Mouse (Mus musculus): ENCODE data around the gene Dapk2. TPM values are rescaled to one million over a fixed set of nuclear protein-coding genes. Genes with fewer than 3 reads are reported as not detected.
"Not testable (repeated sequence)": the region's sequence is repeated elsewhere in the genome, so short reads cannot be mapped to it uniquely, and the experiment has no call there.

Gene Dapk2
- total RNA-seq, 2 experiments from 2014 or later = 0.31 to 0.58 TPM

DNA sequence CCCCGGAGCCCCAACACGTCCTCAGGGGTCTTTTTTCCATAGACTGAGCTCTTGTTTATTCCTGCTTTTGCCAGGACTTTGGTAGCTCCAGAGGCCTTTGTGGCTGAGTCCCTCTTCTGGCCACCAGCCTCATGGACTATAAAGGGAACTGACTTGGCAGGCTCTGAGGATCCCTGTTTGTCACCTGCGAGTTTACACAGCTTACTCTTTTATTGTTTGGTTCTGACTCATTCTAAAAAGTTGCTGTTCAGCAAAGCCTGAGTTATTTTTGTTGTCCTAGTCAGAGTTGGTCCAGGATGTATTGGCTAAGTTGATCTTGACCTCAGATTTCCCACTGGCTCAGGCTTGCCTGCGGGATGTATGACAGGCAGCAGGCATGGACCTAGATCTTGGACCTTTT, 112.0 kb downstream of the Dapk2 start:
- ATAC-seq (replicated peaks; ENCODE audit: poor library complexity, severe bottlenecking) = no peak

DNA sequence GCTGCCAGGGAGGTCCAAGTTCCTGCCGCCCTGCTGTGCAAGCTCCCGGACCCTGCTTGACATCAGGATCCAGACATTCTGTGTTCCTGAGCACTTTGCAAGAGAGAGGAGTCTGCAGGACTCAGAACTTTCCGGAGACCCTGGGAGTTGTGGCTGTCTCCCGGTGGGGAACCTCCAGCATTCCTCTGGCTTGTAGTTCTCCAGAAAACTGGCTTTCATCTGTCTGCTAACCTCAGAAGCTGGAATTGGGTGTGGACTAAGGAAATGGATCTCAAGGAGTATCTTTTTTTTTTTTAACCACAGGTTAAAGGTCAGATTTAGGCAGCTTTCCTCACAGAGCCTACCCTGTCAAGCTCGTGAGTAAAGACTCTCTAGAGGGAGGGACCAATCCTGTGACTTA, 113.7 kb downstream of the Dapk2 start:
- ATAC-seq (replicated peaks; ENCODE audit: poor library complexity, severe bottlenecking) = no peak

DNA sequence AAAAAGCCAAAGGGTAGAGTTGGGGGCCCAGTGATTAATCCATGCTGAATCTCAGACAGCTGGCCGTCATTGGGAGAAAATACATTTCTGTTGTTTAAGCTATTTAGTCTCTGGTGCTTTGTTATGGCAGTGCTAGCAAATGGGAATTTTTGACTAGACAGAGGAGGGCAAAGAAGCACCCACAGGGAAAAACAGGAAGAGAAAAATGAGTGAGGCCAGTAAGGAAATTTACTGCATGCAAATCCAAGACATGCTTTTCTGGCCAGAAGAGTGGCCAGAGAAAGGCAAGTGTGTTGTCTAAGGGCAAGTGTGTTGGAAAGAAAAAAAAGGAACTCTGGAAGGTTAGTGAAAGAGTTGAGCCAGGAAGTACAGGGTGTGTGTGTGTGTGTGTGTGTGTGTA, 115.6 kb downstream of the Dapk2 start:
- no peak for ATAC-seq (replicated peaks; ENCODE audit: poor library complexity, severe bottlenecking)

DNA sequence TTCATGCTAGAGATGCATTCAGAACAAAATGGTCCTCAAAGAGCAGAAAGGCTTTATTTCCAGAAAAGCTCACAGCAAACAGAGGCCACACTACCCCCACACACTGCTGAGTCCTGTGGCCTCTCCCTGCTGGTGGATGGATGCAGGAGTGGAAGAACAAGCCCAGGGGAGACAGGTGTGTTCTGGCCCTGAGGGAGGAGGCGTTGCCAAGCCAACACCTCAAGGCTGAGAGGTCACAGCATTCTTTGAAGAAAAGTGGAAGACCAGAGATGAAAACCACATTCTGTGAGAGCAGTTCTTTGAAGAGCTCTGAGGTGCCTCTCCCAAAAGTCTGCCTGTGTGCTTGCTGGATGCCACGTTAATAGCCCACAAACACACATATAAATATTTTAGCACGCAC, 116.6 kb downstream of the Dapk2 start:
- ATAC-seq (replicated peaks; ENCODE audit: poor library complexity, severe bottlenecking) = no peak

DNA sequence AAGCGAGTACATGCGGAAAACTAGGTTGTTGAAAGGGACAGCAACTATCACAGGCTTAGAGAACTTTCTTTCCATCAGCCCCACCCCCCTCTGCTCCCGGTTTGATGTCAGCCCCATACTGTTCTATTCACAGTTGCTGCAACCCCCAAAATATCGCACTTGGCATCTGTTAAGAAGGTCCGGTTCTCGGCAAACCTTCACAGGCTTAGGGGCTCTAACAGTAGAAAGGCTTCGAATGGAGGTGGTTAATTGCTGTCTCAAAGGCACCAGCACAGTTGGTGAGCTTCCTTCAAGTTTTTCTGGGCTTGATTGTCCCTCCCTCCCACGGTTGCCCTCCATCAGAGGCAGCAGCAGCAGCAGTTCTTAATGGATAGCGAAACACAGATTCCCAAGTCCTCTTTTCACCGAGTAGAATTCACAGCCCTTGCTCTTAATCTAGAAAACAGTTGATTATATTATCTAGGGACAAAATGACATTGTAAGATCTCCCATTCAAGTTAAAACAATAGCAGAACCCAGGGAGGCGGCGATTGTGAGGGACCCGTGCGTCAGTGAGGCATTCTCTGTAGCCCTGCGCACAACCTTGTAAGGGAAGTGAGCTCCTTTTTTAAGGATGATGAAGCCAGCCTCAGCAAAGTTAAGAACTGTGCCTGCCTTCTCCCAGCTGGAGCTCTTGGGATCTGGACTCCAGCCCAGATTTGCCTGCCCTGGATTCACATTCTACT, 117.4 kb downstream of the Dapk2 start:
- no peak for ATAC-seq (replicated peaks; ENCODE audit: poor library complexity, severe bottlenecking)

DNA sequence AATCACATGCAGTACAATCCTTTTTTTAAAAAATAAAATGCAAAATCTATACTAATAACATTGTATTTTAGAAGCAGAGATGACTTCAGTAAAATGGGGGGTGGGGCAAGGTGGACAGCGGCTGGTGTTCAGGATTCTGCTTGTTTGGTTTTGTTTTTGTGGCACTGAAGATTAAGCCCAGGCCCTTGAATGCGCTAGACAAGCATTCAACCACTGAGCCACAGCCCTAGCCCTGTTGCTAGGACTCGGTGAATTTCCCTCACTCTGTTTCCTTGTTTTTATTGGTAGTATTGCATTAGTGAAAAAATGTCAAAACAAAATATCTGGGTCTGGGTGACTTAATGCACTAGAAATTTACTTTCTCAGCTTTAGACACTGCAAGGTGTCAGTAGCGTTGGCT, 118.0 kb downstream of the Dapk2 start:
- ATAC-seq (replicated peaks; ENCODE audit: poor library complexity, severe bottlenecking) = no peak

DNA sequence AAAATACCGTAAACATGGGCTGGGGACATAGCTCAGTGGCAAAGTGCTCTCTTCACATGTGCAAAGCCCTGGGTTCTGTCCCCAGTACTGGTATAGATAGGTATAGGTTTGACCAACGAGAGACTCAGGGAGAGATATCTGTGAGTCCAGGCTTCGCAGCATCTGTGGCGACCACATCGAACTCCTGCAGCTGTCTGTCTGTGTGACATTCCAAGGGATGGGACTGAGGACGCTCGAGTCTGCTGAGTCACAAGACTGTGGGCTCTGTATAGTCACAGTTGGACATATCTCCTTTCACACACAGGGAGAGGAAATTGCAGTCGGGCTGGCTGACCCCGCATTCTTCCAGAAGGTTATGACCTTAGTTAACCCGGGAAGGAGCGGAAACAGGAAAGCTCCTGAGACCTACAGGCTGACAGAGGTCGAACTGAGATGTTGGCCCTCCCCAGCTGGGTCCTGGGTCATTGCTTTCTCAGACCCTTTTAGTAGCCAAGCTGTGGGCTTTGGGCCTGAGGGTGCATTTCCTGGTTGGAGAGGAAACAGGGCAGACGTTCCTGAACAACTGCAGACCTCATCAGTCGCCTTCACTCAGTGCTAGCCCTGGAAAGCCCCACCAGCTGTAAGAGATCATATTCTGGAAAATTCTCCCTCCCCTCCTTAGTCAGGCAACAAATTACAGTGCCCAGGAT, 118.8 kb downstream of the Dapk2 start:
- ATAC-seq (replicated peaks; ENCODE audit: poor library complexity, severe bottlenecking) = peak; percentile 27

DNA sequence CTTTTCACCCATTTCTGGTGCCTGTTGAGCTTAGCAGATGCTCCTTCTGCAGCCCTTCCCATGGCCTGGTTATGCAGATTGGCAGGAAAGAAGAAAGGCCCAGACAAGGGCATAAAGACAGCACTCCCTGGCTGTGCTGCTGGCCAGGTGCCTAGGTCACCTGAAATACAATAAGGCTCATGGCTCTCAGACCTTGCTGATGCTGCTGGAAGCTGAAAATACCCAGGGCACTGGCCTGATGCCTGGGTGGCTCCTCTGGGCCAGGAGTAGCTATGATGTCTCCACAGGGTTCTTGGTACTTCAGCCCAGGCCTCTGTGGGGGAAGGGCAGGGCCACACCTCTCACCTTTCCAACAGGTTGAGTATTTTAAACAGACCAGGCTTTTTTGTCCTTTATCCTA, 121.6 kb downstream of the Dapk2 start:
- ATAC-seq (replicated peaks; ENCODE audit: poor library complexity, severe bottlenecking) = no peak

DNA sequence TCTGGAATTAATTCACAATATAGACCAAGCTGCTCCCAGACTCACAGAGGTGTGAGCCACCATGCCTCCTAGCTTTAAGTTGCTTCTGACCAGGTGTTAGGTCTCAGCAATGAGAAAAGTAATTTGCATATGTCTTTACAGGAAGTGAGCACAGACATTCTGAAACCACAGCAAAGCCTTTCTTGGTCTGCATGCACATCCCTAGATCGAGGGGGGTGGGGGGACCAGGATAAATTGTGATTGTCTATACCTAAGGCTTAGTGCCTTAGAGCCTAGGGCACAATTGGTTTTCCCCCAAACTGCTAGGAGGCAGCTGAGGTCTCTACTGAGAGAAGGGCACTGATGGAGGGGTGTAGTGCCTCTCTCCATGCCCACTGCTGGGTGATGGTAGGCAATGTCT, 122.5 kb downstream of the Dapk2 start:
- 0 out of 2 replicates have a peak, but pooled peaks have one; percentile 16 for ATAC-seq (replicated peaks; ENCODE audit: poor library complexity, severe bottlenecking)

DNA sequence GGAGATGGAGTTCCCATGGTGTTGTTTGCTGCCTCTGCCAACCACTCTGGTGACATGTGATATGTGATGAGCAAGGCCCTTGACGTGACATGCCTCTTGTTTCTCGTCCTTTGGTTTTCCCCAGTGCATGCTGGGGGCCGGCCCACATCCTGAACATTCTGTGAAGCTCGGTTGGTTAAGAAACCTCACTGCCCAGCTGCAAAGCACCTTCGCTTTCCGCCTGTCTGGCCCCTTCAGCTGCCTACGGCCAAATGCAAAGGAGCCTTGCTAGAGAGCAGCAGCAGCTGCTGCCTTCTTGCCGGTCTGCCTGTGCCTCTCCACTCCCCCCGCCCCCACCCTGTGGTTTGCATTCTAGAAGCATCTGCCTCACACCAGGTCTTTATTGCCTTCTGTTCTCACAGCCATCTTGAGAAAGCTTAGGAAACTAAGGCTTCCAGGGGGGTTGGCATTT, 123.5 kb downstream of the Dapk2 start:
- ATAC-seq (replicated peaks; ENCODE audit: poor library complexity, severe bottlenecking) = peak; percentile 43

DNA sequence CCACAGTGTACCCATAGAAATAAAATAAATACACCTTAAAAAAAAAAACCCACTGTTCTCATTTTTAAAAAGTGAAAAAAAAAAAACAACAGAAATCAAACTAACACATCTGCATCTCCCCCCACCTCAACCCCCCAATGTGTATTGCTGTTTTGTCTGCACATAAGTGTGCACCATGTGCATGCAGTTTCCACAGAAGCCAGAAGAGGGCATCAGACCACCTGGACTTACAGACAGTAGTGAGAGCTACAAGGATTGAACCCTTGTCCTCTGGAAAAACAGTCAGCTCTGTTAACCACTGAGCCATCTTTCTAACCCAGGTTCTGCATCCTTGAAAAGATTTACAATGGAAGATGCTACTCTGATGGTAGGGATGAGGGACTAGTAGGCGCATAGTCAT, 124.6 kb downstream of the Dapk2 start:
- no peak for ATAC-seq (replicated peaks; ENCODE audit: poor library complexity, severe bottlenecking)

DNA sequence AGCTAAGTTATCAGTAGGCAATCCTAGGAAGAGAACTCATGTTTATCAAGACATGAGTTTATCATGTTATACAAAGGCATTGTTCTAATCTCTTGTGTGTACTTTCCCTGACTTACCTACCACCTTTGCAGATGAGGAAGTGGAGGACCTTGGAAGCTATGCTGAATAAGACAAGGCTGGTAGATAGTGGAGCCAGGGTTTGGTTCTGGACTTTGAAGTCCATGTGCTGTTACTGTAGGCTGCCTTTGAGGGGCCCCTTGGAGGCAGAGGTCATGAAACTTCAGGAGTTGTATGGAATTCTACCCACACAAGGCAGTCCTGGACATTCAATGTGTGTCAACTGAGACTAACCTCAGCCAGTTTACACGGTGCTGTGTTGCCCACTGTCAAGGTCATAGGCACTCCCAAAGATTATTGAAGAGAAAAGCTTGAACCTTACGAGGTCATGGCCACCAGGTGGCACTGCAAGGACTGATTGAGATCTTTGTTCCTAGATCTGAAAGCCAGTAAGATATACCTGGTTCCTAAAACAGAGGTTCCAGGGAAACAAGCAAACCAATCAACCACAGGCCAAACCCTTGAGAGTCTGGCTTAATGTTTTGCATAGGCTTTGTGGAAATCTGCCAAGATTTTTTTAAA, 125.7 kb downstream of the Dapk2 start:
- ATAC-seq (replicated peaks; ENCODE audit: poor library complexity, severe bottlenecking) = peak; percentile 71

DNA sequence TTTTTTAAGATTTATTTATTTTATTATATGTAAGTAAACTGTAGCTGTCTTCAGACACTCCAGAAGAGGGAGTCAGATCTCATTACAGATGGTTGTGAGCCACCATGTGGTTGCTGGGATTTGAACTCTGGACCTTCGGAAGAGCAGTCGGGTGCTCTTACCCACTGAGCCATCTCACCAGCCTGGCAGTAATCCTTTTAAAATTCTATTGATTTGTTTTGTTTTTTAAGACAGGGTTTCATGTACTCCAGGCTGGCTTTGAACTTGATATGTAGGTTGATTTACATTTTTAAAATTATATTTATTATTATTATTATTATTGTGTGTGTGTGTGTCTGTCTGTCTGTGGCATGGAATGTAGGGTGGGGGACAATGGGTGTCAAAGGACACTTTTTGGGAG, 127.2 kb downstream of the Dapk2 start:
- not testable (repeated sequence) for ATAC-seq (replicated peaks; ENCODE audit: poor library complexity, severe bottlenecking)

DNA sequence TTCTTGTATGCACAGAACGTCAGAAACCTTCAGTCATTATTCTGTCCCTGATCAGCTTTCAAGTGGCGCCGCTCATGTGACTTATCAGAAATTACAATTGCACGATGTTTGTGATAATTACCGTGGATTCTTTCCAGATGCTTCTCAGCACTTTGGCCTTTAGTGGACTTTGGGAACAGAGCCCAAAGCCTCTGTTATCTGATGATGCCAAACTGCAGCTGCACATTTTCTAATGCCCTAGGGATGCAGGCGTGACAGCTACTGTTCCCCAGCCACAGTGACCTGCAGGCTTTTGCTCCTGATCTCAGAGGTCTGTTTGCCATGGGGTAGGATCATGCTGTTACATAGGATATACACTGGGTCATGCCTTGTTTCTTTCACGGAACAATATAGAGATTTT, 127.9 kb downstream of the Dapk2 start:
- no peak for ATAC-seq (replicated peaks; ENCODE audit: poor library complexity, severe bottlenecking)

DNA sequence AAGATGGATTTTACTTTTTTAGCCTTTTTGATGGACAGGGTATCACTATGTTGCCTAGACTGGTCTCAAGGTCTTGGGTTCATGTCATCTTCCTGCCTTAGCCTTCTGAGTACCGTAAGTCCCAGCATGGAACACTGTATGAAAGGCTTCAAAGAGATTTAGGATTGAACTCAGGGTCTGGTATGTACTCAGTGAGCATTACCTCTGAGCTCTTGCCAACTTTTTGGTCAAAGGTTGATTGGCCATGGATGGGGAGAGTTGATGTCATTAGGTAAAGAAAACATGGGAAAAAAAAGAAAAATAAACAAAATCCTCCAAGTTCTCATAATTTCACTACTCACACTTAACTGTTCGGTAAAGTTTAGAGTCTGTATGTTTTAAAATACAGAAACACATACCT, 132.7 kb downstream of the Dapk2 start:
- ATAC-seq (replicated peaks; ENCODE audit: poor library complexity, severe bottlenecking) = no peak

DNA sequence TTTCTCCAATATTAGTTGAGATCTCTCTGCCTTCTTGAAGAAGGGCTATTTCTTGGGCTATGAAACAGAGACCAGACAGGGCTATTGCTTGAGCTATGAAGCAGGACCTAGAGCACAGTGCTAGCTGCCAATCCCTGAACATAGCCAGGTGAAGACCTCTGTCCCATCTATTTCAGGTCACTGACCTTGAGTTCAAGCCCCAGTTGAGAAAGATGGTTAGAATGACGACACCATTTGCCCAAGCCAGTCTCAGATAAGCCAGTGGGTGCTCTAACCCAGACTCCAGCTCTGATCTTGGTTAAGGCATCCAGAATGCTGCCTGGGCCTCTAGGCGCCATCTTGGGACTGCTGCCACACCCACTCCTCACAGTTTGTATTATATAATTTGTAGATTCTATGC, 135.3 kb downstream of the Dapk2 start:
- no peak for ATAC-seq (replicated peaks; ENCODE audit: poor library complexity, severe bottlenecking)

DNA sequence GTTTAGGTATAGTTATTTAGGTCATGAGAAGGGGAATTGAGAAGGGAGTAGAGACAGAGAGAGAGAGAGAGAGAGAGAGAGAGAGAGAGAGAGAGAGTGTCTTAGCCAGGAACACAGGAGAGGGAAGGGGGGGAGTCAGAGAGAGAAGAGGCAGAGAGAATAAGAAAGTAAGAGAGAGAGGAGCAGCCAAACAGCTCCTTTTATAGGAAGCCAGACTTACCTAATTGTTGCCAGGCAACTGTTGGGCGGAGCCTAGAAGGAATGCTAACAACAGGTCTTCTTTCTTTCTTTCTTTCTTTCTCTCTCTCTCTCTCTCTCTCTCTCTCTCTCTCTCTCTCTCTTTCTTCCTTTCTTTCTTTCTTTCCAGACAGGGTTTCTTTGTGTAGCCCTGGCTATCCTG, 136.2 kb downstream of the Dapk2 start:
- no peak for ATAC-seq (replicated peaks; ENCODE audit: poor library complexity, severe bottlenecking)

DNA sequence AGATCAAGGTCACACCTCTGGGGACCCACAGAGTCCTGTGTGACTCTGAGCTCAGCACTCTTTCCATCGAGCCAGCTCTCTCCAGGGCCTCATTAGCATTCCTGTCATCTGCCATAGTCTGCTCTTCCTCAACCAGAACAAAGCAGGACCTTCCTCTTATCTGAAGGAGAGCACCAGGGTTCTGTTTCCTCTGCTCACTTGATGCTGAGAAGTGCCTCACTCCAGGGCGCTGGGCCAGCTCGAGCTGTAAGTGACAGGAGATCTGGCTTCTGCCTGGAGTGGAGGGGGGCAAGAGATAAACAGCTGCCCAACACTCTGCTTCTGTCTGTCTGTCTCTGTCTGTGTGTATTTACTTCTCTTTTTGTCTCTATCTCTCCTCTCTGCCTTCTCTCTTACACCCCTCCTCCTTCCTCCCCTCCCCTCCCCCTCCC, 137.0 kb downstream of the Dapk2 start:
- peak; percentile 75 for ATAC-seq (replicated peaks; ENCODE audit: poor library complexity, severe bottlenecking)

DNA sequence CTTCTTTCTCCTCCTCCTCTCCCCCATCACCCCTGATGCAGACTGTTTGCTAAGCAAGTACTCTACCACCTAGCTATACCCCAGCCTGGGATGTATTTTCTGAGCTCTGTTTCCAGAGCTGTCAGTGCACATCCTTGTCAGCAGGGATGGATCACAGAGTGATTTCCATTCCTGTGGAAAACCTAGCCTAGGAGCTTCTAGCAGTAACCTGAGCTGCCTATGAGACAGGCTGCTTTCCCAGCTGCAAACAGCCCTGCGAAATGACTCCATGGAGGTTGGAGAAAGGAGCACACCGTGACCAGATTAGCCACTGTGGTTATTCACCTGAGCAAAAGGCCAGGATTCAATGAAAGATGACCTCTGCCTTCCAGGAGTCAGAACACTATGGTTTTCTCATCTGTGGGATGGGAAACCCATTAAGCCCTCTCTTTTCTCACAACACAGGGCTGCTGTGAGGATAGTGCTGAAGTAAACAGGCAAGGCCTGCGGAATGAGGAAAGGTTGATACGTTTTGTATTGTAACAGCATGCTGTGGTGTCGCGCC, 137.6 kb downstream of the Dapk2 start:
- ATAC-seq (replicated peaks; ENCODE audit: poor library complexity, severe bottlenecking) = no peak

DNA sequence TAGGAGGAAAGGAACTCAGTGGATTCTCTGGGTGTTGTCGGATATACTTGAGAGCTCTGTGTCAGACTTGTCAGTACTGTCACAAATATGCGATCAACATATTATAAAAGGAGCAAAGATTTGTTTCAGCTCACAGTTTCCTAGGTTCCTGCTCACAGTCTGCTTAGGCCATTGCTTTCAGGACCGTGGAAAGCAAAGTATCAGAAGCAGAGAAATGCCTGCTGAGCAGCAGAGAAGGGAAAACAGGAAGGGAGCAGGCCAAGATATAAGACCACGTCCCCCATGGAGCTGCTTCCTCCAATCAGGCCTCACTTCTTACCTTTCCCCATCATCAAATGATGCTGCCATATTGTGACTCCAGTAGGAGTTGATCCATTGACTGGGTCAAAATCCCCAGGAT, 140.8 kb downstream of the Dapk2 start:
- no peak for ATAC-seq (replicated peaks; ENCODE audit: poor library complexity, severe bottlenecking)

DNA sequence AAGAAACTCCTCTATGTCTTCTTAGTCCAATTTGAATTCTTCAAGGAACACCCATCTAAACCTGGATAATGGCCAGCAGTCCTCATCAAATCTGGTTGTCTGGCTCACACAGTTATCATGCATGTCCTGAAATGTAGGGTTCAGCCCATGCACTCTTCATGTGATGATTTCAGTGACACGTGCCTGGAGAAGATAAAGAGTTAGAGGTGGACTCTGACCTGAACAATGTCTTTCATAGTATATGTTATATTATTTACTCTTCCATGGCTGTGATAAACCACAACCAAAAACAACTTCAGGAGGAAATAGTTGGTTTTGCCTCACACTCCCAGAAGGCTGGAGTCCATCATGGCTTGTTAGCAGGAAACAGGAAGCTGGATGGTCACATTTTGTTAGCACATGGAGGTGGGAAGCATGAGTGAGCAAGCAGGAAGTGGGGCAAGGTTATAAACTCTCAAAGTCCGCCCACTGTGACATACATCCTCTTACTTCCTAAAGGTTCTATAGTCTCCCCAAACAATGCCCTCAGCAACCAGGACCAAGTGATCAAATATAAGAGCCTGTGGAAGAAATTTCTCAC, 142.5 kb downstream of the Dapk2 start:
- peak; percentile 14 for ATAC-seq (replicated peaks; ENCODE audit: poor library complexity, severe bottlenecking)

All from granulocyte monocyte progenitor cell, adult 5-6 weeks (primary cell).